Mouse (Mus musculus) activated CD4-positive, CD25-positive, alpha-beta regulatory T cell, adult 9 weeks (primary cell): ENCODE measurements around the gene Adam1b. TPM values are rescaled to one million over a fixed set of nuclear protein-coding genes. Genes with fewer than 3 reads are reported as not detected.

ENCODE experiments used
- polyA plus RNA-seq: library from polyadenylated mRNA; unstranded; fragments of 100-300 nt; shearing (Covaris generic); gene quantifications from one replicate; pipeline ENCODE4 v1.2.1, GENCODE M21; 2017

Gene Adam1b
- not detected for polyA plus RNA-seq

DNA sequence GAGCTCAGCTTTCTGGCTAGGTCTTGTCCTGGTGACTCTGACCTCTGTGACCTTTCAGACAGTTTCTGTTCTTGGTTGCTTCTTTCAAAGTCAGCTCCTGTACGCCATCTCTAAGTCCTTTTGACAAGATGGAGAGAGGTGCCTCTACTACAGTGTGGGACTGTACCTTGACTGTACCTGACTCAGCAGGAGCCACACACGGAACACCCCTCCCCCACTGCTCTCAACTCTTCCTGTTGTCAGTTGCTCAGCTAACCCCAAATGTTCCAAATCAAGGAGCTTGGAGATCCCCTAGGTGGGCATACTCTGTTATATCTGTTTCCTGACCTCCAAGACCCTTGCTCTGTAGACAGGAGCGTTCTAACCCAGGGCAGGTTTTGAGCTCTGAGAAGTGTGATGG, at the start of gene Adam1b:
TSS of gene Adam1b (minus strand) at position 205 of the 400 bp plus-strand sequence.

DNA sequence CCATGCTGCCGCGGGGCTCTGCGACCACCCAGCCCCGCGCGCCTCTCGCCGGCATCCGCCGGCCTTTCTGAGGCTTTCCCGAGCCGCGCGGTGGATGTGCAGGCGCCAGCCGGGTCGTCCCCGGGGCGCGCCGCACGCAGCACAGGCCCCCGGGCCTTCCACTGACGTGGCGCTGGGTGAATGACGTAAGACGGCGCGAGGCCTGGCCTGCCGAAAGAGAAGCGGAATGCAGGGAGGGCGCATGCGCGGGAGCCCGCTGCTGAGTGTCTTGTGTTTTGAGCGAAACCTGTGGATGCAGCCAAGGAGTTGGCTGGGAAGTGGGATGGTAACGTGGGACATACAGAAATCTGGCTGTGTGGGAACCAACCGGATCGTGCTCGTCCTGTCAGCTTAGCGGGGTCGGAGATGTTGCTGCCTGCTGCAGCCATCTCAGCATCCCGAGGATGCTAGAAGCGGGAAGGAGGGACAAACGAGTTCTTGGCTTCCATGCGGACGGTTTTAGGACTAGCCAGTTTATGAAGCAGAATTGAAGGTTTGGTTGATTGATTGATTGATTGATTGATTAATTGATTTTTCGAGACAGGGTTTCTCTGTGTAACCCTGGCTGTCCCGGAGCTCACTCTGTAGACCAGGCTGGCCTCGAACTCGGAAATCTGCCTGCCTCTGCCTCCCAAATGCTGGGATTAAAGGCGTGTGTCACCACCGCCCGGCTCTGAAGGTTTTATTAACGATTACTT, 42.7 kb upstream of the Adam1b start, which contains the start of gene Mapkapk5:
TSS of gene Mapkapk5 (minus strand) at position 113 of the 737 bp plus-strand sequence.

DNA sequence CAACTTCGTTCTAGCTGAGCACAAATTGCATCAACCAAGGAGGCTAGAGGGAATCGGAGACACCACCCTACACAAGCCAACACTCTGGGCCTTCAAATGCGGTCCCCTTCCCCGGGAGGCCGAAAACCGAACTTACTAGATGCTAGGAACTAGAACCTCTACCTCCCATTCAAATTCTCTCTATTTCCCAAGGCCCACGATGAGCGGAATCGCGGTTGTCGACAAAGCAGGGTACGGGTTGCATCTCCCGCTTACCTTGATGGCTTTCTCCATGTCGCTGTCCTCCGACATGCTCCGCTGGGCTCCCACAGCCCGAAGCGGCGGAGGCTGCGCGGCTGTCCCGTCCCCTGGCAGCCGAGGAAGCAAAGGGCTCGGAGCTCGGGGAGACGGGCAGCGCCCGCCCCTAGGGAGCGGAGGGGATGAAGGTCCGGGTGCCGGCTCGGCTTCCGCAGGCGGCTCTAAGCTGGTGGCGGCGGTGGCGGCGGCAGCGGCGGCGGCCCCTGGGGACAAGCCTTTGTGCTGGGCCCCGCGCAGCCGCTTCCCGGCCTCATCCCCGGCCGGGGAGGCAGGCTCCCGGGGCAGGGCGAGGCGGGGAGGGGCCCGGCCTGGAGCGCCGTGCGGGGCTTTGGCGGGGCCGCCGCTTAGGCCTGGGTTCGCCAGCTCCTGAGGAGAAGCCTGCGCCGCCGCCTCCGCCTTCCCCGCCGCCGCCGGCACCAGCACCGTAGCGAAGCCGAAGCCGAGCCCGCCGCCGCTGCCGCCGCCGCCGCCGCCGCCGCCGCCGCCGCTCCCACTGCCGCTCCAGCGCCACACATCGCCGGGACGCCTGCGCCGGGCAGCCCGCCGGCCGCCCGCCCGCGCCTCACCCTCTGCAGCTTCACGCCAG, 41.9 kb upstream of the Adam1b start, which contains the start of the genes Adam1a and Gm42878:
TSS of gene Adam1a (minus strand) at position 573 of the 883 bp plus-strand sequence.
TSS of gene Gm42878 (minus strand) at position 573 of the 883 bp plus-strand sequence.

DNA sequence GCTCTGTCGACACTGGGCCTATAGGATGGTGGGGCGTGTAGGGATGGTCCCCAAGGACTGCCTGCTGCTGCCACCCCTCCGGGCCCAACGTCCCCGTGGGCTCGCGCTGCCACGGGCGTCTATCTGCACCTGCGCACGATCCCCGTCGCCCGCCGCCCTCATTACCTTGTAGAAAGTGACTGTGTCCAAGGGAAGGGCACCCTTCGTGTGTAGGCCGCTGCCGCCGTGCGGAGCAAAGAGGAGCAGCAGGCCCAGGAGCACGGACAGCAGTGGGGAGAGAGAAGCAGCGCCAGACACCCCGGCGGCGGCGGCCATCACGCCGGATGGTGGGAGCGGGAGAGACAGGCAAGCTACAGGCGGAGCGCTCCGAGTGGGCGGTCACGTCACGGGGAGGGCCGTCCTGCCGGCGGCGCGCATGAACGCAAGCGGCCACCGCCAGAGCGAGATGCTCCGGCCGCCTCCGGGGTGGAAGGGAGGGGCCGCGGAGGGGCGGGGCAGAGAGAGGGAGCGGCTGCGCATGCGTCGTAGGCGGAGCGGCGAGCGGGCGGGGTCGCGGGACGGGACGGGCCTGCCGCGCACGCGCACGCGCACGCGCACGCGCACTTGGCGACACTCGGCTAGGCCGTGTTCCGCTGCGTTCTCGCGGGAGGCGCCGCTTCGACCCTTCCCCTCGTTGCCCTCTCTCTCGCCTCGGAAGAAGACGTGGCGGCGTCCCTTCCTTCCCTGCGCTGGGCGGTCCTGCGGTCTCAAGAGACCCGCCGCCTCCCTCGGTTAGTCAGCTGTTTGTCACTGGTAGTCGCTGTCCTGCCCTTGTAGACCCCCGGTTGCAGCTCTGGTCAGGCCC, 51.0 kb downstream of the Adam1b start, which contains the start of gene Erp29:
TSS of gene Erp29 (minus strand) at position 481 of the 844 bp plus-strand sequence.

DNA sequence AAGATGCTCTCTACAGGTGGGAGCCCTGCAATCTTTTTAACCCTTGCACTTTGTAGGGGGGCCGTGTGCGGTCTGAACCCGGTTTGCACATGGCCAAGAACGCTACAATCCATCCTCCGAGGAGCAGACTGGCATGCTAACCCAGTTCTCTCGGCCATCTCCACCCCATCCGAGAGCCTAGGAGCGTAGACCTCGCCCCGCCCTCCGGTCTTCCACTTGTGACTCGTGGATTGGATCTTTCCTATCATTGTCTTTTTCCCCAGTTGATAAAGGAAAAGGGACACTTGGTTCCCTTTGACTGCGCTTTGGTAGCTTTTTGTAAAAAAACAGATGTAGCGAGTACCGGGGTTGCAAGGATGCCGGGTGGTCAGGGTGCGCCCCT, 51.6 kb downstream of the Adam1b start, which contains the start of gene Tmem116:
TSS of gene Tmem116 (plus strand) at position 250 of the 382 bp plus-strand sequence.

Other genes with a start within 250 kb of the Adam1b start
- gene Trafd1, start 117.8 kb downstream of the Adam1b start, polyA plus RNA-seq = 62.9 TPM
- 40.6 TPM for gene Naa25, start 105.5 kb downstream of the Adam1b start, polyA plus RNA-seq
- 1.5 TPM for gene Tmem116, start 51.5 kb downstream of the Adam1b start, polyA plus RNA-seq
- 67.2 TPM for gene Erp29, start 50.9 kb downstream of the Adam1b start, polyA plus RNA-seq
- gene Adam1a, start 42.0 kb upstream of the Adam1b start, polyA plus RNA-seq = 1.0 TPM
- not detected for gene Gm42878, start 42.0 kb upstream of the Adam1b start, polyA plus RNA-seq
- gene Mapkapk5, start 42.5 kb upstream of the Adam1b start, polyA plus RNA-seq = 24.3 TPM
- 17.5 TPM for gene Aldh2, start 90.4 kb upstream of the Adam1b start, polyA plus RNA-seq
- 3.4 TPM for gene Acad12, start 115.5 kb upstream of the Adam1b start, polyA plus RNA-seq
- 11.0 TPM for gene Acad10, start 157.1 kb upstream of the Adam1b start, polyA plus RNA-seq
- gene Brap, start 157.1 kb upstream of the Adam1b start, polyA plus RNA-seq = 6.8 TPM
- gene Atxn2, start 207.9 kb upstream of the Adam1b start, polyA plus RNA-seq = 16.3 TPM